Comparison of ENCODE assay signal across 15 mouse cellular contexts in genomic region chr7:126126502-126126901, GRCm38 (mm10). TPM values are rescaled to one million over a fixed set of nuclear protein-coding genes. Genes with fewer than 3 reads are reported as not detected.
DNase-seq lines count a peak whose midpoint lies in the region; ATAC-seq lines count a peak whose summit lies in the region.
"Had no signal": no experiment of that assay in that cellular context is flagged by ENCODE, and none has a peak within 500 bp of the region (broad histone marks: within the 10 kb centered on the region; RNA-seq: fewer than 3 reads in every experiment).

No protein-coding gene starts in this region.

- H3K4me3 ChIP-seq in intestine, embryonic 16.5 days (ENCODE audit: low read length), result no peak overlapping the region
- H3K4me3 ChIP-seq: forebrain, embryonic 13.5 days; limb, embryonic 12.5 days had no signal

- peak; percentile 55 for DNase-seq in heart, adult 11 months
- no peak for DNase-seq in heart, postnatal 4 days
- peak; percentile 15 for DNase-seq in 416B (ENCODE audit: low read depth)
- DNase-seq in cerebellum, postnatal 10 days, result no peak
- DNase-seq in adrenal gland, adult 8-10 months, result no peak
- DNase-seq: adrenal gland, postnatal 25 days; kidney, postnatal 10 days; layer of hippocampus, postnatal 36 days; thymus, postnatal 25 days had no signal

- H3K9ac ChIP-seq in intestine, embryonic 16.5 days (ENCODE audit: low read depth, low read length), result no peak overlapping the region
- H3K9ac ChIP-seq: forebrain, embryonic 13.5 days; limb, embryonic 12.5 days had no signal

- H3K9me3 ChIP-seq in intestine, embryonic 16.5 days (ENCODE audit: control insufficient read depth, low read length), result no peaks in the 10 kb centered on the region
- H3K9me3 ChIP-seq: forebrain, embryonic 13.5 days; limb, embryonic 12.5 days had no signal

- H3K4me2 ChIP-seq in intestine, embryonic 16.5 days (ENCODE audit: low read depth, low read length), result no peak overlapping the region
- H3K4me2 ChIP-seq: forebrain, embryonic 13.5 days; limb, embryonic 12.5 days had no signal

- H3K4me1 ChIP-seq in intestine, embryonic 16.5 days (ENCODE audit: control insufficient read depth, insufficient read depth, low read length), result peaks cover 3% of the 10 kb centered on the region; the same call in 1 of the 2 replicates
- H3K4me1 ChIP-seq: forebrain, embryonic 13.5 days; limb, embryonic 12.5 days had no signal

- H3K36me3 ChIP-seq in intestine, embryonic 16.5 days (ENCODE audit: control insufficient read depth, insufficient read depth, low read length), result peaks cover 8% of the 10 kb centered on the region; the same call in 1 of the 2 replicates

- 56% methylated on average over 3 of the region's 3 CpGs for WGBS in intestine, embryonic 16.5 days

- no peak overlapping the region for H3K27ac ChIP-seq in intestine, embryonic 16.5 days (ENCODE audit: low read length)
- H3K27ac ChIP-seq: forebrain, embryonic 13.5 days; limb, embryonic 12.5 days had no signal

- no peaks in the 10 kb centered on the region for H3K27me3 ChIP-seq in intestine, embryonic 16.5 days (replicated peaks; ENCODE audit: control insufficient read depth, insufficient read depth, low read length)
- H3K27me3 ChIP-seq: forebrain, embryonic 13.5 days; limb, embryonic 12.5 days had no signal

- ATAC-seq in intestine, embryonic 16.5 days, result peak; percentile 96
- ATAC-seq in megakaryocyte progenitor cell, adult 5-6 weeks (replicated peaks; ENCODE audit: poor library complexity), result peak; percentile 91
- no peak for ATAC-seq in CD4-positive, CD25-positive, alpha-beta regulatory T cell, adult 4 months
- ATAC-seq: forebrain, embryonic 13.5 days; lung, postnatal 0 days had no signal

RNA-seq across cellular contexts. Expression of gene Gsg1l, which starts 44.3 kb away (rescaled TPM):
- 10 to 100 TPM; 17.6 to 18.8 TPM for total RNA-seq in heart, postnatal 4 days (2021)
- 0.48 and 0.69 TPM in 2 replicates for polyA plus RNA-seq in intestine, embryonic 16.5 days (2015; fragmentation: Nextera tagmentation; extraction: Ambion mirVana)
- total RNA-seq in megakaryocyte progenitor cell, adult 5-6 weeks (2015), result not detected in 2 replicates
- total RNA-seq in megakaryocyte progenitor cell, adult 5-6 weeks (2017), result not detected in 2 replicates
- not detected for polyA plus RNA-seq in CD4-positive, CD25-positive, alpha-beta regulatory T cell, adult 4 months (2017; shearing (Covaris generic))
- total RNA-seq in adrenal gland, adult 8-10 months (2022), result 100 to 1,000 TPM in 2 of 4 experiments, 10 to 100 TPM in 2; 88.3 to 136 (median 104) TPM

Comparison
In these comparisons a context has a peak if more than half of its experiments do, and no peak if none do; other contexts are left out.
1. DNase-seq: peak in heart, adult 11 months (single experiment) and 416B (single experiment); none in heart, postnatal 4 days (single experiment), cerebellum, postnatal 10 days (0 of 2) and adrenal gland, adult 8-10 months (single experiment).
2. RNA of gene Gsg1l, which starts 44.3 kb away (total RNA-seq): 88.3 to 136 TPM in adrenal gland, adult 8-10 months and 17.6 to 18.8 TPM in heart, postnatal 4 days; not detected in megakaryocyte progenitor cell, adult 5-6 weeks; every median in the first group is over 10 times any median in the second.